Mouse (Mus musculus): ENCODE results near the gene Qrfpr. TPM values are rescaled to one million over a fixed set of nuclear protein-coding genes. Genes with fewer than 3 reads are reported as not detected.
A peak's percentile ranks its signal among the peaks of the same experiment; 100 is the strongest.

Qrfpr gene
- total RNA-seq (2022), result not detected

- DNase-seq (ENCODE audit: low spot score), result no peak
These were observed at the start of gene Qrfpr for GRCm38 (mm10) chr3:36221743-36222682. Qrfpr (minus strand) TSS chr3:36222313.

DNA sequence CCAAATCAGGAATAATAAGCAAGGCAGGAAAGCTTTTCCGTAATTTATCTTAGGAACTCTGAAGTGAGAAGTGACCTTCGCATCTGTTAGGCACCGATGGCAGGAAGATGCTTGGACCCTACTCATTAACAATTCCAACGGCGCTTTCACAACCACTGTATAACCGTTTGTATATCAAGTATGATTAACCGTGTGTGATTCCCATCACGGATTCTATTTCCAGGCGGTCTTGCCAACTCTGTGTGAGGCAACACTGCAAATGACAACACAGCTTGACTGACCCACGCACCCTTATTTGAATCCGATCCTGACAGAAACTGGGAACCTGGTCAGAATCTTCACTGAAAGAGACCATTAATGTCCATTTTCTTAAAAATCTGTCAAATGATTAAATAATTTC lies 41.8 kb upstream of the Qrfpr start:
- no peak for DNase-seq (ENCODE audit: low spot score)

DNA sequence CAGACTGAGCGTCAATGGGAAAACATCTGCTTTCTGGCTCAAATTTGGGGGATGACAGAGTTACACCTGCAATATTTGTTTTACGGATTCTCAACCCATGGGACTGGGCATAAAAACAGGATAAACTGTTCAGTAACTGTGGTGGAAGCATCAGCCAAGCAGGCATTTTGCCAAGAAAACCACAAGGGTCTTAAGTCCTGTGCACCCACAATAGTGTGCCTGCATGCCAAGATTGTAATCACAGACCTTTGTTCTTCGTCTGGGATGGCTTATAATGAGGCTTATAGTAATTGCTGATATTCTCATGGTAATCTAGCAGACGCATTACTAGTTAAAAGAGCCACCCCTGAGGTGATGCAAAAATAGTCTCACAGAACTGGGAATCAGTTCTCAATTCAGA lies 41.2 kb upstream of the Qrfpr start:
- DNase-seq (ENCODE audit: low spot score), result no peak

- no peak for DNase-seq (ENCODE audit: low spot score)
These were observed 28.5 kb upstream of the Qrfpr start for GRCm38 (mm10) chr3:36250585-36250984.

DNA sequence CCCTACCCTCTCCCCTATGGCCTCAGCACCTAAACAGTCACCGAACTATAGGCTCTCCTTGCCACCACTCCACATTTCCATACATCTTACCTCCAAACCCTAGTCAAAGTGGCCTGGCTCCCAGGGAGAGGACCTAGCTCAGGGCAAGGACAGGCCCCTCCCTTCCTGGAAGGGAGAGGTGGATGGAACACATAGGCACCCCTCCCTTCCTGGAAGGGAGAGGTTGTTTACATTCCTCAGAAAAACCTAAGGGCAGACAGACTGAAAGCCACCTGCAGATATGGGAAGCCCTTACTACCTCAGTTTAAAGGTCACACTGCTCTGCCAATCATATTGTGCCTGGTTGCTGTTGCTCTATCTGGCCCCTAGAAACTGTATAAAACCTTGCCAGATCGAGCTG lies 26.3 kb upstream of the Qrfpr start:
- no peak for DNase-seq (ENCODE audit: low spot score)

GRCm38 (mm10) chr3:36229941-36230340 lies 7.8 kb upstream of the Qrfpr start:
- no peak for DNase-seq (ENCODE audit: low spot score)

- DNase-seq (ENCODE audit: low spot score), result no peak
These were observed 5.1 kb upstream of the Qrfpr start for GRCm38 (mm10) chr3:36227246-36227645.

DNA sequence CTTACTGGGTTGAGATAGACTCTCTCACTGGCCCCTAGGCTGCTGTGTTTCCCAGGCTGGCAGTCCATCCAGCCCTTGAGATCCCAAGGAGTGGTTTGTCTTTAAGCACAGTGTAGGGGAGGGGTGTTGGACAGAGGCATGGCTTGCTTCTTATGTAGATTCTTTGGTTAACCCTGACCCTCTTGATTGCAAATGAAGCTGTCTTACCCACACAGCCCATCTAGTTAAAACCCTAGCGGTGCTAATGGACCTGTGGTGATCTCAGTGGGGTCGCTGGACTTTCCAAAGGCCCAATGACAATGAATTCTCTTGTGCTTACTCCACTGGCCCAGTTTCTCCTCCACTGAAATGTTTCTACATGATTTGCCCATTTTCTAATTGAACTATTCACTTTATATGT lies 1.2 kb upstream of the Qrfpr start:
- DNase-seq (ENCODE audit: low spot score), result no peak

DNA sequence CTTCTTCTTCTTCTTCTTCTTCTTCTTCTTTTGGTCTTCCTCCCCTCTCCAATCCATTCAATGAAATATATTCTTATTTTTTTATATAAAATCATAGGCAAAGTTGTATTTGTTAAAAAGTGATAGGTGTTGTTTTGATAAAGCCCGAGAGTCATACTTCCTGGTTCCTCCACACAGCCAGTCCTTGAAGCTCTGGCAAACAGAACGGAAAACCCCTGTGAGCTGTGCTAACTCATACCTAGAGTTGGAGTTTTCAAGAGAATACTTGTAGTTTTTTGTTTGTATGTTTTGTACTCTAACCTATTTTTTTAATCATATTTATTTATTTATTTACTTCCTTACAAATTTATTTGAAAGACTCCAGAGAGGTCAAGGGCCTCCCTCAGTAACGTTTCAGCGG lies 9.4 kb downstream of the Qrfpr start:
- no peak for DNase-seq (ENCODE audit: low spot score)

GRCm38 (mm10) chr3:36210939-36211338 lies 11.2 kb downstream of the Qrfpr start:
- DNase-seq (ENCODE audit: low spot score), result no peak

- DNase-seq (ENCODE audit: low spot score), result peak; percentile 19
These were observed 12.1 kb downstream of the Qrfpr start for GRCm38 (mm10) chr3:36209776-36210555.

GRCm38 (mm10) chr3:36207520-36208264 lies 14.4 kb downstream of the Qrfpr start:
- no peak for DNase-seq (ENCODE audit: low spot score)

GRCm38 (mm10) chr3:36202932-36203331 lies 19.2 kb downstream of the Qrfpr start:
- no peak for DNase-seq (ENCODE audit: low spot score)

DNA sequence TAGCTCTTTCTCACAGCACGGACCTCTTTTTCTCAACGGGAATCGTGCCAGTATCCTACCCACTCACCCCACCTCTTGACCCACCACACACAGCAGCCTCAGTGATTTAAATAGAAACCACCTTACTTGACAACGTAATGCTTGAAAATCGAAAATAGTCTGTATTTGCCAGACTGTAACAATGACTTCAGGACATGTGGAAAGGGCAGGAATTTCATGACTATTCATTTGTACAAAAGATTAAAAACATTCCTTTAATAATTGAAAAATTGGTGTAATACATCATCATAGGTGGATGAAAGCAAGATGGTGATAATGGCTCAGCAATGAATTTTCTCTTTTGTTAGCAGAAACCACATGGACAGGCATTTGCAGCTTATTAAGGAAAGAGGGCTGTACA lies 21.0 kb downstream of the Qrfpr start:
- DNase-seq (ENCODE audit: low spot score), result no peak

GRCm38 (mm10) chr3:36189243-36189642 lies 32.9 kb downstream of the Qrfpr start:
- DNase-seq (ENCODE audit: low spot score), result no peak

DNA sequence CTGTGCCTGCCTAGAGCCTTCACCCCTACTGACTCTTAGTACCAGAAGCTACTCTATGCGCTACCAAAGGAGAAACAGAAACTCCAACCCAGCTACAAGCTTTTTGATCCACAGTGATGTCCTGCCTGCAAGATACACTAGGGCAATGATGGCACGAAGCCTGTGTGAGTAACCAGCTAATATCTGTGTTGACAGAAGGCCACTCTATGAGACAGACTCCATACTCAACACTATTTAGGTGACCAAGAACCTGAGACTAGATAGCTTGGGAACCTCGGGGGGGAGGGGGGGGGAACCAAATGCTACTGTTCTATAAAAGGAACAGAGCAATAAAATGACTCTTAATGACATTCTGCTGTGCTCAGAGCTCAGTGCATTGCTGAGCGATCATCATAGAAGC lies 35.6 kb downstream of the Qrfpr start:
- DNase-seq (ENCODE audit: low spot score), result no peak

GRCm38 (mm10) chr3:36181519-36181918 lies 40.6 kb downstream of the Qrfpr start:
- peak; percentile 30 for DNase-seq (ENCODE audit: low spot score)

DNA sequence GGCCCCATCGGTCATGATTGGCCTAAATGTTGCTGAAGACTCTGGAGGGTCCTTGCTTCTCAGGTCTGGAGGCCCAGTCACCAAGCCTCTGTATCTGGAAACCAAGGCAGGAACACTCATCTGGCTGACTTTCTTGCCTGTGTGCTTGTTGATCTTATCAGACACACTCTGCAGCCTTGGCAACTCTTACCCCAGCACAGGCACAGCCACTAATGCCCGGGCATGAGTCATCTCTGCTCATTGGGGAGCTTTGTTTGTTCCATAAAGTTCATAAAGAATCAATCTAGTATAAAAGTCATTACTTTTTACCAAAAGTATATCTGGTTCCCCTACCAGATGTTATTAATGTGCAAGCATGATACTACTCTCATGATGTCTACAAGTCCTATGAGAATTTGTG lies 48.4 kb downstream of the Qrfpr start:
- peak; percentile 4 for DNase-seq (ENCODE audit: low spot score)

- no peak for DNase-seq (ENCODE audit: low spot score)
These were observed 50.8 kb downstream of the Qrfpr start for GRCm38 (mm10) chr3:36171348-36171747.

DNA sequence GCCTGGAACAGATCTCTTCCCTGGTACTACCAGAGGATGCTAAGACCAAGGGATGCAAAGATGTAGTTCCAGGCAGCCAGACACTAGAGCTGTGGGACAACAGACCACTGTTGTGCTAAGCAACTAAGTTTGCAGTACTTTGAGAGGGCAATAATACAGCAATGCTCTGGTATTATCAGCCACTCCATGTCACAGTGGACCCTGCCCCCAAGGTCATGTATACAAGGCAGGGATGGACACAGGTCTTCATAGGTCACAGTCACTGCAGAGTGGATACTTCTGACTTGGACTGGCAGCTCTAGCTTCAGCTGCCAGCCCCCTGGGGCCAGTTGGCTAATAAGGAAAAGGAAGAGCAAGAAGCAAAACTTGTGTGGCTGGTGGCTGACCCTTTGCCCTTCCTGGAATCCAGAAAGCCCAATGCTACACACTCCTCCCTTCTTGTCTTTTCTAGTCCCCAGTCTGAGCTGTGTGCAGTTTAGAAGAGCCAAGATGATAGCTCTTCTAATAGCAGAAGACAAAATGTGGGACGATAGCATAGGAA lies 51.4 kb downstream of the Qrfpr start:
- no peak for DNase-seq (ENCODE audit: low spot score)

DNA sequence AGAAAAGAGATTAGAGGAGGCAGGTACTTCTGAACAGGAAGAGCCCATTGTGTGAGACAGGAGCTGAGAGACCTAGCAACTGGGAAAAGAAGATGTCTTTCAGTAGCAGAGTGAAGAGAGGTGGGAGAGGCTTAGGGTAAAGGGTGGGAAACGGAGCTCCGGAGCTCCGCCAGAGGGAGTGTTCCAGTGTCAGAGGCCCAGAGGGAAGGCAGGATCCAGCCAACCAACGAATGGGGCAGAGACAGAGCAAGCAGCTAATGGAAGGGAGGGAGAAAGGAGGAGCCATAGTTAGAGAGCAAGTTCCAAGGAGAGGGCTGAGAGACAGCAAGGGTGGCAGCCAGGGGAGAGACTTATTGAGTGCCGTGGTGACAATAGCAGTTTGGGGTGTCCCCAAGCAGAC lies 66.8 kb downstream of the Qrfpr start:
- no peak for DNase-seq (ENCODE audit: low spot score)
